Mouse (Mus musculus): Measurements from ENCODE around the gene Itpkb. TPM values are rescaled to one million over a fixed set of nuclear protein-coding genes. Genes with fewer than 3 reads are reported as not detected.

Gene Itpkb
- polyA plus RNA-seq (2015; fragmentation: Nextera tagmentation; extraction: Ambion mirVana): 6.8 and 7.1 TPM in 2 replicates

DNA sequence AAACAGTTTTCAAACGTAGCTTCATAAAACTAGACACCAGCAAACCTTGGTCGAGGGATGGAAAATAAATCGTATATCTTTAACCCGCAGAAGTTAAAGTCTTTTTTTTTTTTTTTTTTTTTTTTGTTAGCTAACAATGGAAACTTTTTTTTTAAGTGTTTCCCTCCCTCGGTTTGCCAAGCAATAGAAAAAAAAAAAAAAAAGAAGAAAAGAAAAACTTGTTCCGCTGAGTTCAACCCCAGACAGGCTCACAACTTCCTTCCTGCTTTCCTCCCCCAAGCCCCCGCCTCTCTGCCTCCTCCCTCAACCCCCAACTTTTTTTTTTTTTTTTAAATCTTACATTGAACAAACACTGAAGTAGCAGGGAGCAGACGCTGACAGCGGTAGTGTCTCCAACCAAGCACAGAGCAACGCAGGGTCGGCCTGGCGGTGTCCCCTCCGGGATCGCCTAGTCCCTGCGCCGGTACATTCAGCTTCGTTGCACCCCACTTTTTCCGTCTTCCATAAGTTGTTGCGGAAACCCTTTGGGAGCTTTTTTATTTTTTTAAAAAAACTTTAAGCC, at the start of gene Itpkb:
Itpkb (plus strand) TSS at position 341 of the 562 bp plus-strand sequence.
- WGBS: 1% methylated on average over 19 of the region's 19 CpGs
- peak; percentile 60 for ATAC-seq (replicated peaks; ENCODE audit: low FRiP score, low read depth)

DNA sequence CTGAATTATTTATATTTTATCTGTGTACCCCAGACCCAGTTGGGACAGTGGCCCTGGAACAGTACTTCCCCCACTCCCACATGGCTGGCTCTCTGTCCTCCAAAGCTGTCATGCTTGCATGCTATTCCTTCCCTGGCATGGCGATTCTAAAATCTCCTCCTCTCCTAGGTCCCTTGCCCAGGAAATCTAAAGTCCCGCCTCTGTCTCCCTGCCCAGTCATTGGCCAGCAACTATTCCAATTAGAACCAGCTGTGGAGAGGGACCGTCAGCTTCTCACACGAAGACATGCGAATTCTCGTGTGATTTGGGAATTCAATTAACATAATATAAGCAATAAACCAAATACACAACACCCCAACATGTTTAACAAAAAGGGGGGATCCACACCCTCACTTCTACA, 47.7 kb upstream of the Itpkb start:
- Histone ChIP-seq H3K9ac (ENCODE audit: low read depth, low read length) (no peak overlapping the region), H3K36me3 (ENCODE audit: insufficient read depth, low read length) (no peaks in the 10 kb centered on the region), H3K4me2 (ENCODE audit: low read length) (no peak overlapping the region), H3K4me1 (replicated peaks; ENCODE audit: insufficient read depth, low read length) (peaks cover 16% of the 10 kb centered on the region), H3K27me3 (ENCODE audit: insufficient read depth, low read length) (no peaks in the 10 kb centered on the region), H3K9me3 (replicated peaks; ENCODE audit: low read length) (no peaks in the 10 kb centered on the region), H3K27ac (no peak overlapping the region), H3K4me3 (replicated peaks; ENCODE audit: low read depth, low read length) (no peak overlapping the region)
- DNase-seq (ENCODE audit: low spot score) (no peak), ATAC-seq (replicated peaks; ENCODE audit: low FRiP score, low read depth) (no peak)
- TF ChIP-seq CTCF (IDR thresholded peaks at IDR 0.05; ENCODE audit: low read depth): no peak
- 59% methylated on average over 6 of the region's 6 CpGs for WGBS

More for the DNA sequence above, at the start of gene Itpkb:
- Histone ChIP-seq H3K4me1 (replicated peaks; ENCODE audit: insufficient read depth, low read length) (peaks cover 38% of the 10 kb centered on the region), H3K27ac (peak within 1 kb of the TSS; percentile 87), H3K36me3 (ENCODE audit: insufficient read depth, low read length) (no peaks in the 10 kb centered on the region), H3K4me3 (replicated peaks; ENCODE audit: low read depth, low read length) (peak within 1 kb of the TSS; percentile 84), H3K27me3 (ENCODE audit: insufficient read depth, low read length) (no peaks in the 10 kb centered on the region), H3K9me3 (replicated peaks; ENCODE audit: low read length) (no peaks in the 10 kb centered on the region), H3K4me2 (ENCODE audit: low read length) (peak within 1 kb of the TSS; percentile 92), H3K9ac (ENCODE audit: low read depth, low read length) (peak within 1 kb of the TSS; percentile 88)
- peak; percentile 93 for DNase-seq (ENCODE audit: low spot score)
- TF ChIP-seq CTCF (IDR thresholded peaks at IDR 0.05; ENCODE audit: low read depth): no peak

DNA sequence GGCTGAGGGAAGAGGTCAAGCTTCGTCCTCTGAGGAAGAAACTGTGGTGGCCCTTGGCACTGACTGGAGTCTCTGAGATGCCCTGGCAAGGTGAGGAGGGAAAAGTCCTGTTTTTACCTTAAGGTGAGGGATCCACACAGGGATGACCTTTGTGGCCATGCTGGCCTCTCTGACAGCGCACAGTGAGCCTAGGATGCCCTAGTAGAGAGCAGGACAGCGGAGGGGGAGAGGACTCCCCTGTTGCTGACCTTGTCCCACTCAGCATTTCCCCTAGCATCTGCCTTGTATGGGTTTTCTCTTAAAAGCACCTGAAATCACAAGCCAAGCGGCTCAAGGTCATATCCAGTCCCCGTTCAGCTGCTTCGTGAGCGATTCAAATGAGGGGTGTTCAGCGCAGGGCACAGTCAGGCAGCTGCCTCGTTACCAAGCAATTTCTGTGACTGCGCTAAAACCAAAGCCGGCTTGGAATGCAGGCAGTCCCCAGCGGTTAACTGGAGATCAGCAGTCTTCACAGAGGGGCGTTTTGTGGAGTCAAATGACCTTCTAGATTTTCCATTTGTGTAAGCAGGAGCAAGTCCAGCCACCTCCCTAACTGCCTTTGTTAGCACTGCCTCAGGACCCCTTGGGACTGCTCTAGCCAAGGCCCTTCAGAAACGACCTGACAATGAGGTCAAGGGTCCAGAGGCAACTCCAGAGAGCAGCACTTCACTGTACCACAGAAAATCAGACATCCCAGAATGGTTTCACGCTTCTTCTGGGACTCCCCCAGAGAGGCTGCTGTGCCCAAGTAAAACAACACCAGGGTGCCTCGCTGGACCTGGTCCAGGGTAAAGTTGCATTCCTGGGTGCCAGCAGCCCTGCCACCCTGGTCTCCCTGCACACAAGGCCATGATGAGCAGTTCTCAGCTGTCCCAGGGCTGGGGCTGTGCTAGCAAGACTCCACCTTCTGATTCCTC, 46.2 kb upstream of the Itpkb start:
- Histone ChIP-seq H3K4me3 (replicated peaks; ENCODE audit: low read depth, low read length) (no peak overlapping the region), H3K9me3 (replicated peaks; ENCODE audit: low read length) (no peaks in the 10 kb centered on the region), H3K4me2 (ENCODE audit: low read length) (no peak overlapping the region), H3K27me3 (ENCODE audit: insufficient read depth, low read length) (no peaks in the 10 kb centered on the region), H3K27ac (peak overlapping the region; percentile 72), H3K4me1 (replicated peaks; ENCODE audit: insufficient read depth, low read length) (peaks cover 18% of the 10 kb centered on the region), H3K36me3 (ENCODE audit: insufficient read depth, low read length) (no peaks in the 10 kb centered on the region), H3K9ac (ENCODE audit: low read depth, low read length) (0 out of 2 replicates have a peak overlapping the region, but pooled peaks have one; percentile 23)
- ATAC-seq (replicated peaks; ENCODE audit: low FRiP score, low read depth) (peak; percentile 48), DNase-seq (ENCODE audit: low spot score) (peak; percentile 87)
- peak; percentile 43 for TF ChIP-seq CTCF (IDR thresholded peaks at IDR 0.05; ENCODE audit: low read depth)
- WGBS: 30% methylated on average over 16 of the region's 16 CpGs

DNA sequence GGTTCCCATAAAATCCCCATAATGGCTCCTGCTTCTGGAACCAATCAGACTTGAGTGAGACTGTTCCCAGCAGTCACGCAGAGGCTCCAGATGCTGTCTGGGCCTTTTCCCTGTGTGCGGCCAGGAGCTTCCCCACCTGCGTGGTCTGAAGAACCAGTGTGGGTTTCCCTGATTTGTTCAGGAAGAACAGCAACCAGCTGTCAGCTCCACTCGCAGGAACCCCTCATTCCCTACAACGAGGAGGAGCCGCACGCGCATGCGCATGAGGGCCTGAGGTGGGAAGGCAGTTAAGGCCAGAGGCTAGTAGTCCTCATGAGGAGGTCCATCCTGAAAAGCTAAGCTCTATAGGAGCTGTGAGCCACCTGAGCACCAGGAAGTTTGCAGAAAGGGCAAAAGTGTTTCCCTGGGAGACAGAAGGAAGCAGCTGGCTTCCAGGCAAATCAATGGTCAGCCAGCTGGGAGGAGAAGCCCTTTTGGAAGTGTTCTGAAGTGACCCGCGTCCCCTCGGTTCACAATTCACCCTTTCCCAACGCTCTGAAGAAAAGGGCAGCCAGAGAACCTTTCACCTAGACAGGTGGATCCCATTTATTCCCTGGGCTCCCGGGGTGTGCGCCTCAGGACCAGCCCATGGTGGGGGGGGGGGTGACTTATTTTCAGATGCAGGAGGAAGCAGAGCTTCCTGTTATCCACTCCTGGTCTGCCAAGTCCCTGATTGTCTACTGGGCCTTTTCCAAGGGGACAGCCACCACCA, 44.0 kb upstream of the Itpkb start:
- H3K4me1 ChIP-seq (replicated peaks; ENCODE audit: insufficient read depth, low read length): peaks cover 21% of the 10 kb centered on the region
- no peak overlapping the region for H3K27ac ChIP-seq
- ATAC-seq (replicated peaks; ENCODE audit: low FRiP score, low read depth): no peak
- WGBS: 50% methylated on average over 15 of the region's 15 CpGs
- H3K4me3 ChIP-seq (replicated peaks; ENCODE audit: low read depth, low read length): no peak overlapping the region
- no peaks in the 10 kb centered on the region for H3K36me3 ChIP-seq (ENCODE audit: insufficient read depth, low read length)
- no peak overlapping the region for H3K9ac ChIP-seq (ENCODE audit: low read depth, low read length)
- H3K9me3 ChIP-seq (replicated peaks; ENCODE audit: low read length): no peaks in the 10 kb centered on the region
- H3K4me2 ChIP-seq (ENCODE audit: low read length): no peak overlapping the region
- no peaks in the 10 kb centered on the region for H3K27me3 ChIP-seq (ENCODE audit: insufficient read depth, low read length)
- DNase-seq (ENCODE audit: low spot score): no peak
- TF ChIP-seq CTCF (IDR thresholded peaks at IDR 0.05; ENCODE audit: low read depth): no peak

DNA sequence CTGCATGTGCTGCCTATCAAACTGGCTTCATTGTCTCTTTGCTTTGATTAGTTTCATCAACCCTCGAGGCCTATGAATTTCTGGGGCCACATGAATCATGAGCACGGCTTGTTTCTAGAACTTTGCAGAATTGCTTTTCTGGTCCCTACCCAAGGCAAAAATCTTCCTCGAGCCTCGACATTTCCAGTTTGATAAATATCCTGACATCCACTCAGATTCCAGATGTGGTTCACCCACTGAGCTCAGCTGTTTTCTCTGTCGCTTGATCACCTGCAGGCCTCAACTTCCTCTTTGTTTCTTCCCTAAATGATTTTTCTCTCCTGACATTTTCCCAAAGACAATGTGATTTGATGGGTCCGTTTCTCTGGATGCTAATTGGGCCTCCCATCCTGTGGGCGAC, 42.1 kb upstream of the Itpkb start:
- DNase-seq (ENCODE audit: low spot score) (no peak), ATAC-seq (replicated peaks; ENCODE audit: low FRiP score, low read depth) (no peak)
- no peak for TF ChIP-seq CTCF (IDR thresholded peaks at IDR 0.05; ENCODE audit: low read depth)
- H3K4me3 ChIP-seq (replicated peaks; ENCODE audit: low read depth, low read length): no peak overlapping the region
- no peak overlapping the region for H3K9ac ChIP-seq (ENCODE audit: low read depth, low read length)
- no peak overlapping the region for H3K4me2 ChIP-seq (ENCODE audit: low read length)
- peaks cover 21% of the 10 kb centered on the region for H3K4me1 ChIP-seq (replicated peaks; ENCODE audit: insufficient read depth, low read length)
- no peaks in the 10 kb centered on the region for H3K36me3 ChIP-seq (ENCODE audit: insufficient read depth, low read length)
- 76% methylated on average over 7 of the region's 7 CpGs for WGBS
- no peaks in the 10 kb centered on the region for H3K9me3 ChIP-seq (replicated peaks; ENCODE audit: low read length)
- no peaks in the 10 kb centered on the region for H3K27me3 ChIP-seq (ENCODE audit: insufficient read depth, low read length)
- H3K27ac ChIP-seq: no peak overlapping the region

All from kidney, postnatal 0 days (tissue).